Mouse (Mus musculus): ENCODE data around the gene Mylk4. TPM values are rescaled to one million over a fixed set of nuclear protein-coding genes. Genes with fewer than 3 reads are reported as not detected.

The Mylk4 gene
- total and polyA plus RNA-seq, 3 experiments: not detected

- no peak for DNase-seq
Measured at GRCm38 (mm10) chr13:32706651-32707288, 77.0 kb downstream of the Mylk4 start.

GRCm38 (mm10) chr13:32705315-32705714 is 78.4 kb downstream of the Mylk4 start:
- DNase-seq: no peak

- no peak for DNase-seq
Measured at GRCm38 (mm10) chr13:32704911-32705310, 78.8 kb downstream of the Mylk4 start.

- DNase-seq: no peak
Measured at GRCm38 (mm10) chr13:32701564-32701963, 82.2 kb downstream of the Mylk4 start.

GRCm38 (mm10) chr13:32699376-32699775 is 84.4 kb downstream of the Mylk4 start:
- DNase-seq: no peak

- no peak for DNase-seq
Measured at GRCm38 (mm10) chr13:32698956-32699355, 84.8 kb downstream of the Mylk4 start.

GRCm38 (mm10) chr13:32693886-32694455 is 89.8 kb downstream of the Mylk4 start:
- DNase-seq: no peak

- DNase-seq: no peak
Measured at GRCm38 (mm10) chr13:32692563-32692962, 91.2 kb downstream of the Mylk4 start.

- DNase-seq: no peak
Measured at GRCm38 (mm10) chr13:32690279-32690678, 93.5 kb downstream of the Mylk4 start.

- DNase-seq: peak; percentile 62
Measured at GRCm38 (mm10) chr13:32680868-32681515, 102.8 kb downstream of the Mylk4 start.

- no peak for DNase-seq
Measured at GRCm38 (mm10) chr13:32680121-32680551, 103.6 kb downstream of the Mylk4 start.

- DNase-seq: peak; percentile 21
Measured at GRCm38 (mm10) chr13:32678998-32679397, 104.8 kb downstream of the Mylk4 start.

GRCm38 (mm10) chr13:32670782-32671181 is 113.0 kb downstream of the Mylk4 start:
- no peak for DNase-seq

- no peak for DNase-seq
Measured at GRCm38 (mm10) chr13:32668296-32668695, 115.5 kb downstream of the Mylk4 start.

- no peak for DNase-seq
Measured at GRCm38 (mm10) chr13:32667386-32667785, 116.4 kb downstream of the Mylk4 start.

- DNase-seq: peak; percentile 28
Measured at GRCm38 (mm10) chr13:32662041-32662440, 121.7 kb downstream of the Mylk4 start.

- DNase-seq: peak; percentile 8
Measured at GRCm38 (mm10) chr13:32660294-32660693, 123.5 kb downstream of the Mylk4 start.

- no peak for DNase-seq
Measured at GRCm38 (mm10) chr13:32659271-32659670, 124.5 kb downstream of the Mylk4 start.

GRCm38 (mm10) chr13:32657583-32657982 is 126.2 kb downstream of the Mylk4 start:
- no peak for DNase-seq

All from adrenal gland, adult 2 months (tissue).